Mouse (Mus musculus) testis, postnatal 10 days (tissue): ENCODE results near the gene Nfatc2ip.

Experiments
- DNase-seq: peaks from one replicate; pipeline ENCODE4 v3.0.0; 2021; ENCODE audit warnings: low spot score

The Nfatc2ip gene

DNA sequence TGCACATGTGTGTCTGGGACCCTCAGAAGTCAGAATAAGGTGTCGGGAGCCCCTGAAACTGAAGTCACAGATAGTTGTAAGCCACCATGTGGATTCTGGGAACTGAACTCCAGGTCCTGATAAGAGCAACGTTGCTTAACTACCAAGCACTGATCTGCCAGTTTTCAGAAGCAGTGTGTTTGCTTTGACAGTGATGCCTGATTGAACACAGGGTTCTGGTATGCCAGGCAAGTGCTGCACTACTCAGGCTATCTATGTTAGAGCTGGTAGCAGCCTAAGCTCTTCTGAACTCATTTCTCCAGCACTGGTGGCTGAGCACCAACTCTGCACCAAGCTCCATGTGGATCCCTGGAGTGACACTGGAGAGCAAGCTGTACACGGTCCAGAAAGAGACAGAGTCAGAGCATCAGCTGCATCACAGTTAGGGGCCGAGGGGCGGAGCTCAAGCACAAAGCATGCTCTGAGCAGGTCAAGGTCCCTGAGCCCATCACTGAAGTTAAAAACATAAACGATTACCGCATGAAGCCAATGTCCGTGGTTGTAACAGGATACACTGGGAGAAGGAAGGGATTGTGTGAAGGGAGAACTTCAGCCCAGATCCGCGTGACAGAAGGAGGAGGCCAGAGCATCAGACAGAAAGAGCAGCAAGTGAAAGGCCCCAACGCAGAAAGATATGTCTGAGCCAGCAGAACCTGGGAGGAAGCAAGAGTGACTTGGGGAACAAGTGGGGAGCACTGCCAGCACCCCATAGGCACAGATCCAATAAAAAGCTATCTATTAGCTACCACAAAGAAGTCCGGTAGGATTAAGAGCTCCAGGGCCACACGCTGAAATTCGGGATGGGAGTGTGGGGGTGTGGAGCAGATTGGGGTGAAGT is 41.6 kb downstream of the Nfatc2ip start:
- DNase-seq: no peak

DNA sequence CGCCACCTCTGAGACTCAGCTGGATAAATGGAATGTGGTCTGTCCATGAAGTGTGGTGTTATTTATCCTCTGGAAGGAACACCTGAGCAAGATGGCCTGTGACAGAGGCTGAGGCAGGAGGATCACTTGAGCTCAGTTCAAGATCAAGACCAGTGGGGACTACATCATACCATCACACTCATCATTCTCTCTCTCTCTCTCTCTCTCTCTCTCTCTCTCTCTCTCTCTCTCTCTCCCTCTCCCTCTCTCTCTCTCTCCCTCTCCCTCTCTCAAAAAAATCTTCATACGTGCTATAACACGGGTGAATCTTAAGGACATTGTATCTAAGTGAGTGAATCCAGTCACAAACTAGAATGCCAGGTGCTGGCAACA is 42.6 kb downstream of the Nfatc2ip start:
- DNase-seq: no peak

DNA sequence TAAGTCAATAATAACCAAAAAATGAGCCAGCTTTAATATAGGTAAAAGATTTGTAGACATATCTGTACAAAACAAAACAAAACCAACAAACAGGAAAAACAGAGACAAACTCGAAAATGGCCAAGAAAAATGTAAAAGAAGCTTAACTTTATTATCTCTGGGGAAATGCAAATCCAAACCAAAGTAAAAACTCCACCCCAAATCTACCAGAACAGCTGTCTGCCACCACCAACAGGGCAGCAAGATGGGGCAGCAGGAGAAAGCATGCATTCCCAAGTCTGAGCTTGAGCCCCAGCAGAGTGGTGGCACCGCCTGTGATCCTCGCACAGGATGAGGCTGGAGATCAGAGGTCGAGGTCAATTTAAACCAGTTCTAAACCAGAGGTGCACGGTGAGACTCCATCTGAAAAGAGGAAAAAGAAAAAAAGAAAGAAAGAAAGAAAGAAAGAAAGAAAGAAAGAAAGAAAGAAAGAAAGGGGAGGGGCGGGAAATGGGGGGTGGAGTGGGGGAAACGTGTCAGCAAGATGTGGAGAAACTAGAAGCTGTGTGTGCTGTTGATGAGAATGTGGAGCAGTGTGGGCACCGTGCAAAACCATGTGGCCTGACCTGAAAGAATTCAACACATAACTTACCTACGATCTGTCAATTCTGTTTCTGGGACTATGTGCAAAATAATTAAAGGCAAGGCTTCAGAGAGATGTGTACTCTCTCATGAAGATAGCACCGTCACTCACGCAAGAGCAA is 43.1 kb downstream of the Nfatc2ip start:
- DNase-seq: no peak

DNA sequence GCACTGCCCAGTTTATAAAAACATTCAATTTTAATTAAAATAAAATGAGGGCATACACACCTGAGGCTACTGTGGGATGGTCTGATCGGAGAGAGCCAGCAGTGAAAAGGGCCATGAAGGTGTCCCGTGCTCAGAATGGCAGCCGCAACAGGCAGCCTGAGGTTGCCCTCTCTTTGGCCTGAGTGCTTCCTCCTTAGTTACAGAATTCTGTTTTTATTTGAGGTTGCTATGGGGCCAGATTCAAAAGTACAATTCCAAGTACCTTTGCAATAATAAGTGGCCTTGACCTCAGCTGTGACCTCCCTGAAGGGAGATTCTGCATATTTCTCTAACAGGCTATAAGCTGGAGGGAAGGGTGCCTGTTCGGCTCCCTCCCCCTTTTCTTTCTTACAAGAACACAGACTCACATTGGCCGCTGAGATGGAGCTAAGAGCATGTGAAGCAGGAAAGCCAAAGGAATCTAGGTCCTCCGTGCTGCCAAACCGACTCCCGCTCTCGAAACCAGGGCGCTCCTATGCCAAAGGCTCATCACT is 45.1 kb downstream of the Nfatc2ip start:
- no peak for DNase-seq

DNA sequence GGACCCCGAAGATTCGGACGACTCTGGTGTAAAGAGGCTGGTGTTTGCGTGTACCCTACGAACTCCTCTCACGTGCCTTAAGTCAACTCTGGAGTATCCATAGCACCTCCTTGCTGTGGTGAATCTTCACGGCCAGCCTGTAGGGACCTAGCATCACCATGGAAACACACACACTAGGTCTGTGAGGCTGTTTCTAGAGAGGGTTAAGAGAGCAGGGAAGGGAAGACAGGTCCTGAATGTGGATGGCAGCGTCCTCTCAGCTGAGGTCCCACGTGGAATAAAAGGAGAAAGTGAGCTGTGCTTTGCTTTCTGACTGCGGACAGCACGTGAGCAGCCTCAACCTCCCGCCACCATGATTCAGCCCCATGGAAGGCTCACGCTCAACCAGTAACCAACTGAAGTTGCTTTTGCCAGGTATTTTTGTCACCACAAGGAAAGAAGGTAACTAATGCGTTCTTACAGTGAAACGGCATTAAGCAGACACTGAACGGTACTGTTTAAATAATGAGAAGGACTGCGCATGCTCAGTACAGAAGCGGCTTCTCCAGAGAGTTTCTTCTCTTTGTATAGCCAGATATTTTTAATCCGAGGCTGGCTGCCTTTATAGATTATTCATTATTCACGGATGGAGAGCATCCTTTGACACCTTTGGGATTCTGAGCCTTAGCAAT is 45.7 kb downstream of the Nfatc2ip start:
- DNase-seq: no peak

DNA sequence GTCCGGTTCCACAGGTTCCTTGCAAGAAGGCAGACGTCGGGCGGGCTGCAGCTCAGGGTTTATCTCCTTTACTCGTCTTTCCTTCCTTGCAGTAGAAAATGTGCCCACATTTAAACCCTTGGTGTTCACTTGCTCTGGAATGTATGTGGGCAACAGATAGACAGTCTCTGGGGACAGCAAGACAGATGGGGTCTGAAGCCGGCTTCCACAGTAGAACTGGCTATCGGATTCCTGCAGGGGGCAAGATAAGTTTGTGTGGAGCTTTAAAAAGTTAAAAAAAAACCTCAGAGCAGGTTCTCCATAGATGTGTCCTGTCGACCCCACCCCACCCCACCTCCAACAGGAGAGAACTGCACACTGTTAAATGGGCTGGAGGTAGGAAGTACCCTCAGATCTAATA is 48.2 kb downstream of the Nfatc2ip start:
- no peak for DNase-seq

DNA sequence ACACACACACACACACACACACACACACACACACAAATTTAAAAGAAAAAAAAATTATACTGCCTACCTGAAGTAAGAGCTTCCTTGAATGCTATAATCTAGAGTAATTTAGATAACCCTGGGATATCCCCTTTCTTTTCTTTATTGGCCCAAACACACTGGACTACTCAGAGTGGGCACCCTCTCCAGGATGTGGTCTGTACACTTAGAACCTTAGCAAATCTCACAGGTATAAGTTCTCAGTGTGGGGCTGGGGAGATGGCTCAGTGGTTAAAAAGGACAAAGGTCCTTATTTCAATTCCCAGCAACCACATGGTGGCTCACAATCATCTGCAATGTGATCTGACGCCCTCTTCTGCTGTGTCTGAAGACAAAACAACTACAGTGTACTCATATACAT is 49.4 kb downstream of the Nfatc2ip start:
- no peak for DNase-seq

DNA sequence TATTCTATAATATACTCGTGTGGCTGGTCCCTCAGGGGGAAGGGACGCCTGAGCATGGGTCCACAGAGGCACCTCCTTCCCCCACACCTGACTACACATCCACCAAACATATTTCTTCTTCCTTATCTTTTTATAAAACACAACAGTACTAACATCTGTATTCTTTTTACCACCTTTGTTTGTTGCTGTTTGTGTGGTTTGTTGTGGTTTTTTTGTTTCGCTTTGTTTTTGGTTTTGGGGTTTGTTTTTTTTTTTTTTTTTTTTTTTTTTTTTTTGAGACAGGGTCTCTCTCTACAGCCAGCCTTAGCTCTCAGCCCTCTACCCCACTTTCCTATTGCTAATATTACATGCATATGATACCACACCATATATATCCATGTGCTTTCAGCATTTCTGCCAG is 50.6 kb downstream of the Nfatc2ip start:
- no peak for DNase-seq

DNA sequence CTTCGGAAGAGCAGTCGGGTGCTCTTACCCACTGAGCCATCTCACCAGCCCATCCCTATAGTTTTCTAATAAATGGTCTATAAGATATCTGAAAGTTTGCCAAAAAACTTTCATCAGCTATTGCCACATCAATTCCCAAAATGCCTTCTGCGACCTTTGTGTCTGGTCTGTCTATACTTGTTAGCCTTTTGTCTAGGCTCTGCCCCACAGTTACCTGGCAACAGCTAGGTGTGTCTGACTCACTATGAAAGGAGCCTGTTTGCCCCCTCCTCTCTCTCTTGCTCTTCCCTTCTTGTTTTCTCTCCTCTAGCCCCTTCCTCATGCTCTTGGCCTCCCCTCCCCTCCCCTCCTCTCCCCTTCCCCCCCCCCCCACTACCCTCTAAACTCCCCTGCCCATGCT is 51.0 kb downstream of the Nfatc2ip start:
- no peak for DNase-seq

DNA sequence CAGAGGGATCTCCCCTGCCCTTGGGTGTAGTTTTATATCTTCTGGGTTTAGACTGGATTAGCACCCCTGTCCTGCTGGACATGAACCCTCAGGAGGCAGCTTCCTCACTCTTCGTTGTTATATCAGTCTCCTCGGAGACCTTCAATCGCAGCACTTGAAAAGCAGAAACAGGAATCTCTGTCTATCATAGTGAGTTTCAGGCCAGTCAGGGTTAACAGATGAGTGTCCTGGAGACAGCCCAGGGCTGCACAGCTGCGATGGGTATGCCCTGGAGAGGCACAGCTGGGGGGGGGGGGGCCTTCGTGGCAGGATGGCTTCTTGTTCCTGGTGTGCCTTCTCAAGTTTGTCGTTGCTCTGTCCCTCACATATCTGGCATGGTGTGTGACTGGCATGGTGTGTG is 55.6 kb downstream of the Nfatc2ip start:
- DNase-seq: no peak

DNA sequence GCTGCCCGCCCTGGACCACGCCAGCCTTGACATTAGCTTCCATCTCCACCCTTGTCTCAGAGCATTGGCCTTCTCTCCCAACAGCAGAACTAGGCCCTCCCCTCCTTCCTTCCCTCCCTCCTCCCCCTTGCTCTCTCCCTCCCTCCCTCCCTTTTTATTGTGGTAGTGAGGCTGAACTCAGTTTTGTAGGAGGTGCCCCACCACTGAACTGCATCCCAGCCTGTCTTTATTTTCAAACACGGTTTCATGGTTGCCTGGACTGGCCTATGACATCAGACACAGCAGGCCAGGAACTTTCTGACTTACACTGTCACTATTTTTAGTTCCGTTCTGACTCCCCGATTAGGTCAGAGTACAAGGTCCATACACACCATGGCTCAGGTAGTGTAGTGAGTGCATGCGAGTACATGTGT is 56.3 kb downstream of the Nfatc2ip start:
- DNase-seq: no peak

DNA sequence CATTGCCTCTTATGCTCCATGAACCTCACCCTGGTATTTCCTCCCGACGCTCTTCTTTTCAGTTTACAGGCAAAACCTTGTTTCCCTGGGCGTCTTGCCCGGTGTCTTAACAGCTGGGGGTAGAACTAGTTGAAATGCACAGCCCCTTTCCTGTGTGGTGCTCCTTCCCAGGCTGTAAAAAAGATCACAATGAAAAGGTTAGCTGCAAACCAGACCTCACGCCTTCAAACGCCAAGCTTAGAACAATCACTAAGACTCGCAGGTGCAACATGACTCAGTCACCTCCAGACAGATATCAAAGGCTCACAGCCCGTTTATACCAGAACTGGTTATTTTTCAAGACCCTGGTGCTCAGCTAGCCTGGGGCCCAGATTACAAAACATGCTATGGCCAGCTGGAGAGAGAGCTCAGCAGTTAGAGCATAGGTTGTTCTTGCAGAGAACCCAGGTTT is 57.0 kb downstream of the Nfatc2ip start:
- no peak for DNase-seq

DNA sequence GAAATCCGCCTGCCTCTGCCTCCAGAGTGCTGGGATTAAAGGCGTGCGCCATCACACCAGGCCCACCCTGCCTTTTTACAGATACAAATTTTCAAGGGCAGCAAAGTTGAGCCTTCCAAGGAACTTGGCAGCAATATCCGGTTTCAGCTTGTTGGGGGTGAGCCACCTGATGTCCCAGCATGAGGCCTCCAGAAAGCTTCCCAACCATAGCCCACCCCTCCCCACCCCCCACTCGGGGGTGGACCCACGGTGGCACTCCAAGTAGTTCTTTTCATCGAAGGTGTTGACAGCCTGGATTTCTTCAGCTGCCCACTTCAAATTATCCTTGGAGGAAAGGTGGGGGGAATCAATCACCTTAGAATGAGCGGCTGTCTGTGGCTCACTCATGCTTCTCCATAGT is 57.6 kb downstream of the Nfatc2ip start:
- no peak for DNase-seq

DNA sequence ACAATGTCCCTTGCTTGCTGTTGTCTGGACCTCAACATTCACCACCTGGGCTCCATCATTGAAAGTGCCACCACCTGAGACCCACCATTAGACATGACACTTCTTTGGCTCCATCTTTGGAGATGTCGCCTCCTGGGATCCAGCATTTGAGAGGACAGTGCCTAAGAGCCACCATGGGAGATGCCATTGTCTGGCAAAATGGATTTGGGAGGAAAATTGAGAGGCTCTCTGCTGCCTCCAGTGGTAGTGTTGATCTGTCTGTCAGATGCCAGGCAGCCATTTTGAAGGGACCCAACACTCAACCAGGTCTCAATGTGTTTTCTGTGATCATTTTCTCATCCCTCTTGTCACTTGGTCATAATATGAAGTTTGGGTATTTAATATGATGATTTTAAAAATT is 61.0 kb downstream of the Nfatc2ip start:
- DNase-seq: no peak
